Mouse (Mus musculus): ENCODE measurements around the gene Adam12.

DNA sequence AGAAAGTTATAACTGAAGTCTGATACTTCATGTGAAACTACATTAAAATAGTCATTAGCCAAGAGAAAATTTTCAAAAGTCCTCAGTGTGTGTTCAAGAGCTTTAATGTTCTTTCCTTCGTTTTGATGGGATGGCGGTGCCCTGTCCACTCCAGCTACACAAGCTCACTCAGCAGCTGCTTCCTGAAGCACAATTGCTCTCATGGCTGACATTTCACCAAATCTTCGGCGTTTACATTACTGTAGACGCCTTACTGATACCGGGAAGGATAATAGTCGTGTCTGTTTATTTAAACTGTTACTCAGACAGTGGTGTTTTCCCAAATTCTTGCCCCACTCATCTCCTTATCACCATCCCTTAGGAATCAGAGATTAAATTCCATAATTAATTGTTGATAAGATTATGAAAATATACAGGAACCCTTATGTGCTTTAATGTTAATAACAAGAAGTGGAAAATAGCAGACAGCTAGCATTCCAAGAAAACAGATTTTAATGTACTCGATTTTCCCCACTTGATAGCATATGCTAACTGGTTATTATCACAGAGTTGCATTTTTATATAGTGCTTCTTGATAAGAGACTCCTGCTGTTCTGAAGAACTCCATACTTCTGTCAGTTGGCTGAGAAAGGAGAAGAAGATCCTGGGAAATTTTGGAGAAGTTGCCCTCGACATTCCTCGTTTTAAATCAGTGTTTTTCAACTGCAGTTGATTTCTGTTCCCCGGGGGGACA lies 160.6 kb downstream of the Adam12 start:
- TF ChIP-seq CTCF (IDR thresholded peaks at IDR 0.05; ENCODE audit: extremely low read depth, insufficient read depth, low read length) = no peak
- no peak for TF ChIP-seq POLR2A (IDR thresholded peaks at IDR 0.05; ENCODE audit: extremely low read depth, insufficient read depth, low read length)

Measured in cortical plate, adult 2 months (tissue).